Mouse (Mus musculus) liver, embryonic 14.5 days (tissue): ENCODE results near the gene Idh2. TPM values are rescaled to one million over a fixed set of nuclear protein-coding genes. Genes with fewer than 3 reads are reported as not detected.
"Not testable (repeated sequence)": the region's sequence is repeated elsewhere in the genome, so short reads cannot be mapped to it uniquely, and the experiment has no call there.

ENCODE experiments used
- ATAC-seq: fragments of 200-750 bp; cut with Nextera tagmentation; 2 replicates; pipeline ENCODE4 v1.8.0; 2017; ENCODE audit warnings: moderate number of reproducible peaks, mild to moderate bottlenecking, moderate library complexity; ENCODE audit not compliant: insufficient read depth
- DNase-seq, 3 experiments: peaks; one replicate each; pipeline ENCODE4 v3.0.0-alpha.2; 2012 to 2013; ENCODE audit warnings: low read depth in 3 of 3, low spot score in 3 of 3
- H3K27ac ChIP-seq: fragments of 300-500 bp; sonication (generic); 2 replicates; pipeline ENCODE4 v1.5.1; 2014; ENCODE audit warnings: moderate library complexity, mild to moderate bottlenecking, control low read depth, inconsistent platforms
- H3K27me3 ChIP-seq: fragments of 300-500 bp; sonication (generic); 2 replicates; pipeline ENCODE4 v1.6.1; 2014; ENCODE audit warnings: mild to moderate bottlenecking, low read length, moderate library complexity; ENCODE audit not compliant: control insufficient read depth, insufficient read depth
- H3K36me3 ChIP-seq: fragments of 300-500 bp; sonication (generic); replicated peaks from 2 replicates; pipeline ENCODE4 v1.6.1; 2014; ENCODE audit warnings: low read depth; ENCODE audit not compliant: control insufficient read depth, insufficient read depth
- H3K4me1 ChIP-seq, 2 experiments: fragments of 200-500 bp in 1 of 2; fragments of 300-500 bp in 1 of 2; sonication (generic) in 1 of 2; replicated peaks; 2 replicates each; pipeline ENCODE4 v1.6.1; 2012 to 2014; ENCODE audit warnings: antibody characterized with exemption in 1 of 2, inconsistent platforms in 1 of 2, low read length in 1 of 2; ENCODE audit not compliant: control insufficient read depth in 2 of 2, insufficient read depth in 2 of 2
- H3K4me2 ChIP-seq: fragments of 300-500 bp; sonication (generic); 2 replicates; pipeline ENCODE4 v1.6.1; 2014; ENCODE audit warnings: low read depth, mild to moderate bottlenecking, control low read depth, moderate library complexity
- H3K4me3 ChIP-seq, 2 experiments: fragments of 200-500 bp in 1 of 2; fragments of 300-500 bp in 1 of 2; sonication (generic) in 1 of 2; 2 replicates each; pipeline ENCODE4 v1.5.1; 2012 to 2014; ENCODE audit warnings: low read depth in 2 of 2, low read length in 2 of 2, mild to moderate bottlenecking in 2 of 2, control low read depth in 1 of 2, inconsistent platforms in 1 of 2, moderate library complexity in 1 of 2; ENCODE audit not compliant: insufficient read depth in 1 of 2
- H3K9ac ChIP-seq: fragments of 300-500 bp; sonication (generic); replicated peaks from 2 replicates; pipeline ENCODE4 v1.6.1; 2014; ENCODE audit warnings: mild to moderate bottlenecking, control low read depth, moderate library complexity
- H3K9me3 ChIP-seq: fragments of 300-500 bp; sonication (generic); 2 replicates; pipeline ENCODE4 v1.6.1; 2016; ENCODE audit warnings: low read length, mixed read lengths; ENCODE audit not compliant: control insufficient read depth
- CTCF ChIP-seq: IDR thresholded peaks from 2 replicates; pipeline ENCODE4 v1.5.1; 2016; ENCODE audit warnings: antibody characterized with exemption, low read depth, control low read depth
- EP300 ChIP-seq: IDR thresholded peaks from 2 replicates; pipeline ENCODE4 v1.6.1; 2016; ENCODE audit warnings: antibody characterized with exemption, low read depth
- WGBS: fragments of 180-500 bp; shearing (Covaris S2); extraction: QIAGEN DNeasy Blood & Tissue Kit; methylation state at CpG from one replicate; pipeline ENCODE4 v1.1.7; 2014; ENCODE audit not compliant: insufficient replicate concordance; 5-methylcytosine and 5-hydroxymethylcytosine counted together
- polyA plus RNA-seq, 2 experiments: library from polyadenylated mRNA; depleted of rRNA in 1 of 2; stranded (reverse) in 1 of 2; unstranded in 1 of 2; fragments of >200 nt; fragmentation: Nextera tagmentation in 1 of 2; extraction: Ambion mirVana in 1 of 2; gene quantifications; 2 replicates each; pipeline versions ENCODE4 v1.2.1 to v1.2.3; 2012 to 2014

Idh2 gene
- polyA plus RNA-seq, 2 experiments, result 88.2 to 128 TPM

- H3K4me1 ChIP-seq, result peaks cover 2 to 27% of the 10 kb centered on the region in 2 experiments; a peak in 2 of 4 replicates
- no peak for DNase-seq
- no peak overlapping the region for H3K9ac ChIP-seq
- no peaks in the 10 kb centered on the region for H3K27me3 ChIP-seq
- no peaks in the 10 kb centered on the region for H3K36me3 ChIP-seq
- no peak for ATAC-seq
- no peak overlapping the region for H3K4me2 ChIP-seq
- no peak overlapping the region for H3K4me3 ChIP-seq
- no peak for TF ChIP-seq CTCF
- TF ChIP-seq EP300, result no peak
- WGBS, result 68% methylated on average over 6 of the region's 6 CpGs
- no peak overlapping the region for H3K27ac ChIP-seq
- H3K9me3 ChIP-seq, result no peaks in the 10 kb centered on the region
Observed at GRCm38 (mm10) chr7:80051835-80052234, 63.4 kb downstream of the Idh2 start.

GRCm38 (mm10) chr7:80050382-80050781 is 64.8 kb downstream of the Idh2 start:
- H3K9ac ChIP-seq, H3K4me3 ChIP-seq, DNase-seq, H3K27me3 ChIP-seq, ATAC-seq, H3K27ac ChIP-seq, H3K36me3 ChIP-seq, H3K9me3 ChIP-seq, H3K4me2 ChIP-seq: not testable (repeated sequence)
- 86% methylated on average over 1 of the region's 1 CpGs for WGBS
- H3K4me1 ChIP-seq, result peaks cover 0 to 21% of the 10 kb centered on the region in 2 experiments; a peak in 2 of 4 replicates

DNA sequence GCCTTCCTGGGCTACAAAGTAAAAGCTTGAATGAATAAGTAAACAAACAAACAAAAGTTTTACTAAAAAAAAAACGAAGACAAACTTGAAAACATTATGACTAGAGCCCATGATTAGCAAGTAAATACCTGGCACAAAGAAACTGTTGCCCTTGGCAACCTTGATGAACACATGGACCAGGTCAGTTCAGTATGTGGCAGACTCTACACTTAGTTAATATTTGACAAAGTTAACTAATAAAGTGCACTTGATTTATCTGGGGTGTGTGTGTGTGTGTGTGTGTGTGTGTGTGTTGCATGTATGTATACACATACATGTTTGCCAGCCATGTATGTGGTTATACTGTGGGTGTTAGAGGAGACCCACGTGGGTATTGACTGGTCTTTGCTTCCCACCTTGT is 65.4 kb downstream of the Idh2 start:
- H3K4me2 ChIP-seq, result no peak overlapping the region
- no peak overlapping the region for H3K9ac ChIP-seq
- H3K36me3 ChIP-seq, result no peaks in the 10 kb centered on the region
- DNase-seq (no peak), ATAC-seq (no peak)
- no peaks in the 10 kb centered on the region for H3K27me3 ChIP-seq
- peaks cover 0 to 24% of the 10 kb centered on the region in 2 experiments; a peak in 2 of 4 replicates for H3K4me1 ChIP-seq
- no peak for TF ChIP-seq CTCF
- no peak for TF ChIP-seq EP300
- H3K9me3 ChIP-seq, result no peaks in the 10 kb centered on the region
- no peak overlapping the region for H3K4me3 ChIP-seq
- WGBS, result 37% methylated on average over 2 of the region's 2 CpGs
- H3K27ac ChIP-seq, result no peak overlapping the region

DNA sequence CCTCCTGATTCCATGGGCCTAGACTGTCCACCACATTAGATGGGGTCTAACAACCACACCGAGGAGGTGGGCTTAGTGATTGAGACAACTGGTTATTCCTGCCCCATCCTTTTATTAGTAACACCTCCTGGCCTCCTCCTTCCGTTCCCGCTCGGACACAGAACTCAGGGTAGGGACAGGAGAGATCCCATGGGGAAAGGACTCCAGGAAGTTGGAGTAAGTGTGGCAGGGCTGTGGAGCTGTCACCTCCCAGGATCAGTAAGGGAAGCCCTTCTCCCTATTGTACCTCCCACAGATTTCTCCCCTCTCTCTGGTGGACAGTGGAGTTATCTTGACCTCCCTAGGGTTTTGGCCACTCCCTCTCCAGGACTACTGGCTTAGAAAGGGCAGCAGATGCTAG is 68.2 kb downstream of the Idh2 start:
- H3K36me3 ChIP-seq, result no peaks in the 10 kb centered on the region
- ATAC-seq (no peak), DNase-seq (no peak)
- no peak overlapping the region for H3K4me3 ChIP-seq
- no peak overlapping the region for H3K4me2 ChIP-seq
- no peaks in the 10 kb centered on the region for H3K27me3 ChIP-seq
- WGBS, result 74% methylated on average over 4 of the region's 4 CpGs
- H3K9me3 ChIP-seq, result no peaks in the 10 kb centered on the region
- H3K4me1 ChIP-seq, result peaks cover 0 to 27% of the 10 kb centered on the region in 2 experiments; a peak in 2 of 4 replicates
- no peak overlapping the region for H3K9ac ChIP-seq
- TF ChIP-seq CTCF (no peak), EP300 (no peak)
- H3K27ac ChIP-seq, result no peak overlapping the region

Other genes starting within 250 kb of the Idh2 start
- 4.9 and 5.6 TPM in 2 replicates for gene Ap3s2, start 194.7 kb downstream of the Idh2 start, polyA plus RNA-seq (2012; rRNA removed)
- 10.5 and 12.2 TPM in 2 replicates for gene Ap3s2, start 194.7 kb downstream of the Idh2 start, polyA plus RNA-seq (2014; fragmentation: Nextera tagmentation; extraction: Ambion mirVana)
- gene Arpin, start 180.0 kb downstream of the Idh2 start, polyA plus RNA-seq (2012; rRNA removed), result 1.9 TPM in 2 replicates
- 3.1 and 4.1 TPM in 2 replicates for gene Arpin, start 180.0 kb downstream of the Idh2 start, polyA plus RNA-seq (2014; fragmentation: Nextera tagmentation; extraction: Ambion mirVana)
- 5.9 and 6.5 TPM in 2 replicates for gene Zfp710, start 90.6 kb downstream of the Idh2 start, polyA plus RNA-seq (2012; rRNA removed)
- gene Zfp710, start 90.6 kb downstream of the Idh2 start, polyA plus RNA-seq (2014; fragmentation: Nextera tagmentation; extraction: Ambion mirVana), result 3.7 and 4.0 TPM in 2 replicates
- gene Sema4b, start 71.4 kb upstream of the Idh2 start, polyA plus RNA-seq (2012; rRNA removed), result 6.1 and 6.4 TPM in 2 replicates
- gene Sema4b, start 71.4 kb upstream of the Idh2 start, polyA plus RNA-seq (2014; fragmentation: Nextera tagmentation; extraction: Ambion mirVana), result 8.5 and 9.9 TPM in 2 replicates
- 43.1 and 45.9 TPM in 2 replicates for gene Cib1, start 117.4 kb upstream of the Idh2 start, polyA plus RNA-seq (2012; rRNA removed)
- 90.6 and 94.2 TPM in 2 replicates for gene Cib1, start 117.4 kb upstream of the Idh2 start, polyA plus RNA-seq (2014; fragmentation: Nextera tagmentation; extraction: Ambion mirVana)
- gene Gdpgp1, start 117.5 kb upstream of the Idh2 start, polyA plus RNA-seq (2012; rRNA removed), result 1.3 TPM in 2 replicates
- gene Gdpgp1, start 117.5 kb upstream of the Idh2 start, polyA plus RNA-seq (2014; fragmentation: Nextera tagmentation; extraction: Ambion mirVana), result 1.1 and 1.2 TPM in 2 replicates
- gene Ttll13, start 131.0 kb upstream of the Idh2 start, polyA plus RNA-seq (2012; rRNA removed), result 0.11 and 0.23 TPM in 2 replicates
- 0.18 and 0.20 TPM in 2 replicates for gene Ttll13, start 131.0 kb upstream of the Idh2 start, polyA plus RNA-seq (2014; fragmentation: Nextera tagmentation; extraction: Ambion mirVana)
- gene Ngrn, start 145.8 kb upstream of the Idh2 start, polyA plus RNA-seq (2012; rRNA removed), result 14.2 and 21.4 TPM in 2 replicates
- 26.7 and 28.3 TPM in 2 replicates for gene Ngrn, start 145.8 kb upstream of the Idh2 start, polyA plus RNA-seq (2014; fragmentation: Nextera tagmentation; extraction: Ambion mirVana)
- 5.3 and 6.7 TPM in 2 replicates for gene Vps33b, start 154.3 kb upstream of the Idh2 start, polyA plus RNA-seq (2012; rRNA removed)
- 3.6 and 4.2 TPM in 2 replicates for gene Vps33b, start 154.3 kb upstream of the Idh2 start, polyA plus RNA-seq (2014; fragmentation: Nextera tagmentation; extraction: Ambion mirVana)
- 61.6 and 76.5 TPM in 2 replicates for gene Prc1, start 179.1 kb upstream of the Idh2 start, polyA plus RNA-seq (2012; rRNA removed)
- gene Prc1, start 179.1 kb upstream of the Idh2 start, polyA plus RNA-seq (2014; fragmentation: Nextera tagmentation; extraction: Ambion mirVana), result 131 TPM in 2 replicates
- gene Rccd1, start 209.1 kb upstream of the Idh2 start, polyA plus RNA-seq (2012; rRNA removed), result 4.4 and 6.6 TPM in 2 replicates
- gene Rccd1, start 209.1 kb upstream of the Idh2 start, polyA plus RNA-seq (2014; fragmentation: Nextera tagmentation; extraction: Ambion mirVana), result 1.6 and 2.8 TPM in 2 replicates
- 3.8 and 7.1 TPM in 2 replicates for gene Unc45a, start 225.6 kb upstream of the Idh2 start, polyA plus RNA-seq (2012; rRNA removed)
- 5.6 and 7.3 TPM in 2 replicates for gene Unc45a, start 225.6 kb upstream of the Idh2 start, polyA plus RNA-seq (2014; fragmentation: Nextera tagmentation; extraction: Ambion mirVana)
- gene Hddc3, start 227.7 kb upstream of the Idh2 start, polyA plus RNA-seq (2012; rRNA removed), result 5.0 and 5.3 TPM in 2 replicates
- gene Hddc3, start 227.7 kb upstream of the Idh2 start, polyA plus RNA-seq (2014; fragmentation: Nextera tagmentation; extraction: Ambion mirVana), result 2.8 and 4.6 TPM in 2 replicates